Mouse (Mus musculus): ENCODE measurements around the gene Myl10. TPM values are rescaled to one million over a fixed set of nuclear protein-coding genes. Genes with fewer than 3 reads are reported as not detected.
"Not testable (repeated sequence)": the region's sequence is repeated elsewhere in the genome, so short reads cannot be mapped to it uniquely, and the experiment has no call there.

Myl10 gene
- polyA plus RNA-seq (2012) = not detected in 2 replicates

GRCm38 (mm10) chr5:136692784-136693183 is at the start of gene Myl10:
Gene Myl10 (plus strand): TSS chr5:136693146.
- Histone ChIP-seq H3K36me3 (ENCODE audit: control insufficient read depth) (no peaks in the 10 kb centered on the region), H3K4me1 (ENCODE audit: control insufficient read depth) (no peaks in the 10 kb centered on the region), H3K9me3 (ENCODE audit: control insufficient read depth, low read length) (no peaks in the 10 kb centered on the region), H3K27me3 (ENCODE audit: control insufficient read depth) (no peaks in the 10 kb centered on the region), H3K4me3 (replicated peaks) (no peak within 1 kb of the TSS)
- no peak for TF ChIP-seq GATA1 (IDR thresholded peaks at IDR 0.05; ENCODE audit: low read length)
- TF ChIP-seq TAL1 (IDR thresholded peaks at IDR 0.05; ENCODE audit: low read length) = no peak

- Histone ChIP-seq H3K36me3 (ENCODE audit: control insufficient read depth) (no peaks in the 10 kb centered on the region), H3K4me1 (ENCODE audit: control insufficient read depth) (no peaks in the 10 kb centered on the region), H3K27me3 (ENCODE audit: control insufficient read depth) (no peaks in the 10 kb centered on the region), H3K4me3 (replicated peaks) (no peak overlapping the region), H3K9me3 (ENCODE audit: control insufficient read depth, low read length) (no peaks in the 10 kb centered on the region)
- TF ChIP-seq TAL1 (IDR thresholded peaks at IDR 0.05; ENCODE audit: low read length) (no peak), GATA1 (IDR thresholded peaks at IDR 0.05; ENCODE audit: low read length) (no peak)
Measured at GRCm38 (mm10) chr5:136646731-136647328, 46.1 kb upstream of the Myl10 start.

- no peak for TF ChIP-seq TAL1 (IDR thresholded peaks at IDR 0.05; ENCODE audit: low read length)
- TF ChIP-seq GATA1 (IDR thresholded peaks at IDR 0.05; ENCODE audit: low read length) = no peak
- H3K4me1 ChIP-seq (ENCODE audit: control insufficient read depth) = no peaks in the 10 kb centered on the region
- no peaks in the 10 kb centered on the region for H3K36me3 ChIP-seq (ENCODE audit: control insufficient read depth)
- H3K4me3 ChIP-seq (replicated peaks) = no peak overlapping the region
- no peaks in the 10 kb centered on the region for H3K9me3 ChIP-seq (ENCODE audit: control insufficient read depth, low read length)
- no peaks in the 10 kb centered on the region for H3K27me3 ChIP-seq (ENCODE audit: control insufficient read depth)
Measured at GRCm38 (mm10) chr5:136649071-136649470, 43.9 kb upstream of the Myl10 start.

- H3K4me1 ChIP-seq (ENCODE audit: control insufficient read depth) = no peaks in the 10 kb centered on the region
- H3K36me3 ChIP-seq (ENCODE audit: control insufficient read depth) = no peaks in the 10 kb centered on the region
- H3K4me3 ChIP-seq (replicated peaks) = no peak overlapping the region
- no peaks in the 10 kb centered on the region for H3K9me3 ChIP-seq (ENCODE audit: control insufficient read depth, low read length)
- TF ChIP-seq TAL1 (IDR thresholded peaks at IDR 0.05; ENCODE audit: low read length) = no peak
- TF ChIP-seq GATA1 (IDR thresholded peaks at IDR 0.05; ENCODE audit: low read length) = no peak
- H3K27me3 ChIP-seq (ENCODE audit: control insufficient read depth) = no peaks in the 10 kb centered on the region
Measured at GRCm38 (mm10) chr5:136649655-136650054, 43.3 kb upstream of the Myl10 start.

- TF ChIP-seq TAL1 (IDR thresholded peaks at IDR 0.05; ENCODE audit: low read length) (no peak), GATA1 (IDR thresholded peaks at IDR 0.05; ENCODE audit: low read length) (no peak)
- no peaks in the 10 kb centered on the region for H3K4me1 ChIP-seq (ENCODE audit: control insufficient read depth)
Measured at GRCm38 (mm10) chr5:136654481-136654880, 38.5 kb upstream of the Myl10 start.

GRCm38 (mm10) chr5:136656830-136657395 is 36.0 kb upstream of the Myl10 start:
- Histone ChIP-seq H3K9me3 (ENCODE audit: control insufficient read depth, low read length) (no peaks in the 10 kb centered on the region), H3K27me3 (ENCODE audit: control insufficient read depth) (no peaks in the 10 kb centered on the region), H3K36me3 (ENCODE audit: control insufficient read depth) (no peaks in the 10 kb centered on the region), H3K4me1 (ENCODE audit: control insufficient read depth) (no peaks in the 10 kb centered on the region), H3K4me3 (replicated peaks) (no peak overlapping the region)
- TF ChIP-seq GATA1 (IDR thresholded peaks at IDR 0.05; ENCODE audit: low read length) (no peak), TAL1 (IDR thresholded peaks at IDR 0.05; ENCODE audit: low read length) (no peak)

More at GRCm38 (mm10) chr5:136654481-136654880, 38.5 kb upstream of the Myl10 start:
- Histone ChIP-seq H3K4me3 (replicated peaks) (no peak overlapping the region), H3K9me3 (ENCODE audit: control insufficient read depth, low read length) (no peaks in the 10 kb centered on the region), H3K27me3 (ENCODE audit: control insufficient read depth) (no peaks in the 10 kb centered on the region), H3K36me3 (ENCODE audit: control insufficient read depth) (no peaks in the 10 kb centered on the region)

- not testable (repeated sequence) for H3K36me3 ChIP-seq (ENCODE audit: control insufficient read depth); H3K9me3 ChIP-seq (ENCODE audit: control insufficient read depth, low read length); H3K4me3 ChIP-seq (replicated peaks); H3K4me1 ChIP-seq (ENCODE audit: control insufficient read depth); H3K27me3 ChIP-seq (ENCODE audit: control insufficient read depth)
Measured at GRCm38 (mm10) chr5:136660721-136661120, 32.2 kb upstream of the Myl10 start.

- no peak overlapping the region for H3K4me3 ChIP-seq (replicated peaks)
- no peaks in the 10 kb centered on the region for H3K27me3 ChIP-seq (ENCODE audit: control insufficient read depth)
Measured at GRCm38 (mm10) chr5:136662281-136662680, 30.7 kb upstream of the Myl10 start.

GRCm38 (mm10) chr5:136662822-136663221 is 30.1 kb upstream of the Myl10 start:
- H3K27me3 ChIP-seq (ENCODE audit: control insufficient read depth) = no peaks in the 10 kb centered on the region
- no peaks in the 10 kb centered on the region for H3K36me3 ChIP-seq (ENCODE audit: control insufficient read depth)
- H3K4me3 ChIP-seq (replicated peaks) = no peak overlapping the region
- H3K4me1 ChIP-seq (ENCODE audit: control insufficient read depth) = no peaks in the 10 kb centered on the region
- TF ChIP-seq TAL1 (IDR thresholded peaks at IDR 0.05; ENCODE audit: low read length) = no peak
- no peak for TF ChIP-seq GATA1 (IDR thresholded peaks at IDR 0.05; ENCODE audit: low read length)
- no peaks in the 10 kb centered on the region for H3K9me3 ChIP-seq (ENCODE audit: control insufficient read depth, low read length)

More at GRCm38 (mm10) chr5:136662281-136662680, 30.7 kb upstream of the Myl10 start:
- no peaks in the 10 kb centered on the region for H3K9me3 ChIP-seq (ENCODE audit: control insufficient read depth, low read length)
- no peaks in the 10 kb centered on the region for H3K4me1 ChIP-seq (ENCODE audit: control insufficient read depth)
- no peak for TF ChIP-seq TAL1 (IDR thresholded peaks at IDR 0.05; ENCODE audit: low read length)
- TF ChIP-seq GATA1 (IDR thresholded peaks at IDR 0.05; ENCODE audit: low read length) = no peak
- H3K36me3 ChIP-seq (ENCODE audit: control insufficient read depth) = no peaks in the 10 kb centered on the region

GRCm38 (mm10) chr5:136664497-136664896 is 28.4 kb upstream of the Myl10 start:
- Histone ChIP-seq H3K4me1 (ENCODE audit: control insufficient read depth) (no peaks in the 10 kb centered on the region), H3K9me3 (ENCODE audit: control insufficient read depth, low read length) (no peaks in the 10 kb centered on the region), H3K4me3 (replicated peaks) (no peak overlapping the region), H3K36me3 (ENCODE audit: control insufficient read depth) (no peaks in the 10 kb centered on the region), H3K27me3 (ENCODE audit: control insufficient read depth) (no peaks in the 10 kb centered on the region)
- TF ChIP-seq TAL1 (IDR thresholded peaks at IDR 0.05; ENCODE audit: low read length) = no peak
- TF ChIP-seq GATA1 (IDR thresholded peaks at IDR 0.05; ENCODE audit: low read length) = no peak

All from erythroblast, embryonic 14.5 days (primary cell).